Mouse (Mus musculus) bone marrow macrophage, adult 2 months (primary cell): ENCODE data around the gene P2ry4.

Experiments
- CTCF ChIP-seq: IDR thresholded peaks from 2 replicates; pipeline ENCODE4 v1.5.1; 2012; ENCODE audit warnings: low read depth, mild to moderate bottlenecking, low read length, moderate library complexity
- POLR2A ChIP-seq: IDR thresholded peaks from 2 replicates; pipeline ENCODE4 v1.6.1; 2012; ENCODE audit warnings: mild to moderate bottlenecking, low read depth, low read length, borderline replicate concordance

DNA sequence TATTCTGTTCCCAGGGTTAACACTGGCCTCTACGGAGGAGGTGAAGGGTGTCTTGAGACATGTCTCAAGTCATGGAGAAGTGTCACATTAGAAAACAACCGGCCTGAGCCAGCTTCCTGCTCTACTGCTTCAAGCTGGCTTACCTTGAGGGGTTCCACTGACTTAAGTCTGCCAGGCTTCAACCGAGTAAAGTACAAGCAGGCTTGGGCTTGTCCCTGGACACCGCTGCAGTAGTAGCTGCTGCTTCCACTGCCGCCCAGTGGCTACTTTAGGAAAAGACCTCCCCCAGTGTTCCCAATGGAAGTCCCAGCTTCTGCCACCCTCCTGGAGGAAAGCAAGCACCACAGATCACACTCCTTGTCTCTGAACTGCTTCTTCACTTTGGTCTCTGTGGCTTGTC lies 2.8 kb upstream of the P2ry4 start:
- TF ChIP-seq CTCF (no peak), POLR2A (no peak)
